Mouse (Mus musculus): ENCODE measurements around the gene Fam193b. TPM values are rescaled to one million over a fixed set of nuclear protein-coding genes. Genes with fewer than 3 reads are reported as not detected.

Fam193b gene
- total RNA-seq, 1 experiment from 2014 or later = 25.6 TPM

GRCm38 (mm10) chr13:55540933-55541332 lies 30.0 kb downstream of the Fam193b start:
- no peak for ATAC-seq (replicated peaks in 1 of 2; ENCODE audit: insufficient read depth in 1 of 2, low FRiP score in 2 of 2, low TSS enrichment in 1 of 2, low read depth in 1 of 2, poor library complexity in 2 of 2, severe bottlenecking in 2 of 2)

- peak; percentile 93 to 98 for ATAC-seq (replicated peaks in 1 of 2; ENCODE audit: insufficient read depth in 1 of 2, low FRiP score in 2 of 2, low TSS enrichment in 1 of 2, low read depth in 1 of 2, poor library complexity in 2 of 2, severe bottlenecking in 2 of 2)
These were observed 34.4 kb downstream of the Fam193b start, which contains the start of gene Ddx41 for GRCm38 (mm10) chr13:55536194-55537175. Gene Ddx41, minus strand, starts transcription at chr13:55536658.

- no peak for ATAC-seq (replicated peaks in 1 of 2; ENCODE audit: insufficient read depth in 1 of 2, low FRiP score in 2 of 2, low TSS enrichment in 1 of 2, low read depth in 1 of 2, poor library complexity in 2 of 2, severe bottlenecking in 2 of 2)
These were observed 35.1 kb downstream of the Fam193b start for GRCm38 (mm10) chr13:55535796-55536193.

GRCm38 (mm10) chr13:55535191-55535590 lies 35.7 kb downstream of the Fam193b start:
- ATAC-seq (replicated peaks in 1 of 2; ENCODE audit: insufficient read depth in 1 of 2, low FRiP score in 2 of 2, low TSS enrichment in 1 of 2, low read depth in 1 of 2, poor library complexity in 2 of 2, severe bottlenecking in 2 of 2) = no peak

- ATAC-seq (replicated peaks in 1 of 2; ENCODE audit: insufficient read depth in 1 of 2, low FRiP score in 2 of 2, low TSS enrichment in 1 of 2, low read depth in 1 of 2, poor library complexity in 2 of 2, severe bottlenecking in 2 of 2) = peak in 1 of 2 experiments; percentile 23; a peak in 1 of 4 replicates
These were observed 41.6 kb downstream of the Fam193b start, which contains the start of gene Dok3 for GRCm38 (mm10) chr13:55529198-55529915. Gene Dok3, minus strand, starts transcription at chr13:55529296.

GRCm38 (mm10) chr13:55527834-55528772 lies 42.8 kb downstream of the Fam193b start:
- peak; percentile 38 to 41; a peak in 3 of 4 replicates for ATAC-seq (replicated peaks in 1 of 2; ENCODE audit: insufficient read depth in 1 of 2, low FRiP score in 2 of 2, low TSS enrichment in 1 of 2, low read depth in 1 of 2, poor library complexity in 2 of 2, severe bottlenecking in 2 of 2)

GRCm38 (mm10) chr13:55527212-55527611 lies 43.7 kb downstream of the Fam193b start:
- ATAC-seq (replicated peaks in 1 of 2; ENCODE audit: insufficient read depth in 1 of 2, low FRiP score in 2 of 2, low TSS enrichment in 1 of 2, low read depth in 1 of 2, poor library complexity in 2 of 2, severe bottlenecking in 2 of 2) = no peak

GRCm38 (mm10) chr13:55525733-55526553 lies 45.0 kb downstream of the Fam193b start:
- peak; percentile 44 to 53 for ATAC-seq (replicated peaks in 1 of 2; ENCODE audit: insufficient read depth in 1 of 2, low FRiP score in 2 of 2, low TSS enrichment in 1 of 2, low read depth in 1 of 2, poor library complexity in 2 of 2, severe bottlenecking in 2 of 2)

DNA sequence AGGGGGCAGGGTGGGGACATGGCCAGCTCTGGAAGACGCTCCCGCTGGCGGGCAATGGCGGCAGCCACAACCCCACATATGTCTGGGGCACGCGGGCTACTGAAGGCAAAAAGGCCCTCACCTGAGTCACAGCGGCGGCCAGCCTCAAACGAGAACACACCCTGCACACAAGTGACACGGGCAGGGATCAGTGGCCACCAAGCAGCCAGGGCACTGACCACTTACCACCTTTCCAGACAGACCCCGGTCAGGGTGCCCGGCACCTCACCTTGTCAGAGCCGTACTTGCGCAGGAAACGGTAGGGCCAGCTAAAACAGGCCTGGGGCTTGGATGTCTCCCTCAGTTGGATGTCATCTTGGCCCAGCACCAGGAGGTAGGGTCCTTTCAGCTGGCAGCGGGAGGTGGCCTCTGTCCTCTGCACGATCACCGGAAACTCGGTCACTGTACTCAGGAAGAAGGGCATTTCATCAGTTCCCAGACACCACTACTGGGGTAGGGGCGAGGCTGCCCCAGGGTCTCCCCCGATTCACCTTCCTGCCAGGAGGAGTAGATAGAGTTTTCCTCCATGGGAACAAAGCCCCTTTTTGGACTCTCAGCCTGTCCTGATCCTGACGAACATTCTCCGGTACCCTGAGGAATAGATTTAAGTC lies 46.8 kb downstream of the Fam193b start:
- ATAC-seq (replicated peaks in 1 of 2; ENCODE audit: insufficient read depth in 1 of 2, low FRiP score in 2 of 2, low TSS enrichment in 1 of 2, low read depth in 1 of 2, poor library complexity in 2 of 2, severe bottlenecking in 2 of 2) = no peak

- no peak for ATAC-seq (replicated peaks in 1 of 2; ENCODE audit: insufficient read depth in 1 of 2, low FRiP score in 2 of 2, low TSS enrichment in 1 of 2, low read depth in 1 of 2, poor library complexity in 2 of 2, severe bottlenecking in 2 of 2)
These were observed 47.6 kb downstream of the Fam193b start for GRCm38 (mm10) chr13:55523278-55523677.

DNA sequence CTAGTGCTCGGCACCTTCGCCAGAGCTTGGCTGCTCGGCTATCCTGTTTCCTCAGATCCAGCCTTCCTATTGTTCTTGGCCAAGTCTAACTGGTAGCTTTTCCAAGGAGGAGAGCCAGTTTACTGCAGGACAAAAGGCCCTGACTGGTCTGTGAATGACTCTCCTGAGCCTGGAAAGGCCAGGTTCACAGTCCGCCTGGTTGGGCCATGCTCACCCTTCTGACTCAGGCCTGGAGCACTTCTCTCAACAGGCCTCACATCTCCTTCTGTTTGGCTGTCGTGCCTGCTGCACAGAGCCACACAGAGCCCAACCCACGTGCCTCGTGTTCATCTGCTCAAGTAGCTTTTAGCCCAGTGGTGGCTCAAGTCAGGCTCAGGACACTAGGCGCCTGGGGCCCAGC lies 48.2 kb downstream of the Fam193b start:
- ATAC-seq (replicated peaks in 1 of 2; ENCODE audit: insufficient read depth in 1 of 2, low FRiP score in 2 of 2, low TSS enrichment in 1 of 2, low read depth in 1 of 2, poor library complexity in 2 of 2, severe bottlenecking in 2 of 2) = no peak

DNA sequence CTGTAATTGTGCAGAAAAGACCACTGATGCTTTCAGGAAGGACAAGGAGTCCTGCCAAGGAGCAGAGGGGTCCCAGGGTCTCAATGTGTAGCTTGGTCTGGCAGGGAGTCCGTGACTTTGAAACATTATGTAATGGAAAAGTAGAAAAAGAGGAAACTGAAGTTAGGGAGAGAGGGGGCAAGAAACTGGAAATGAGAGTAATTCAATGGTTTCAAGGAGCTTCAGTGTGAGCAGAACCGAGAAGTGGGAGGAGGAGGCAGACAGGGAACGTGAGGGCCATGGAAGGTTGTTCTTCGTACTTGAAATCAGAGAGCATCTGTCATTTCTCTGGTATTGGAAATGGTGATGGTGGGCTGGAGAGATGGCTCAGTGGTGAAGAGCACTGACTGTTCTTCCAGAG lies 51.3 kb downstream of the Fam193b start:
- ATAC-seq (replicated peaks in 1 of 2; ENCODE audit: insufficient read depth in 1 of 2, low FRiP score in 2 of 2, low TSS enrichment in 1 of 2, low read depth in 1 of 2, poor library complexity in 2 of 2, severe bottlenecking in 2 of 2) = peak in 1 of 2 experiments; percentile 17; a peak in 1 of 4 replicates

- ATAC-seq (replicated peaks in 1 of 2; ENCODE audit: insufficient read depth in 1 of 2, low FRiP score in 2 of 2, low TSS enrichment in 1 of 2, low read depth in 1 of 2, poor library complexity in 2 of 2, severe bottlenecking in 2 of 2) = peak; percentile 34 to 43; a peak in 1 of 4 replicates
These were observed 54.0 kb downstream of the Fam193b start for GRCm38 (mm10) chr13:55516955-55517354.

DNA sequence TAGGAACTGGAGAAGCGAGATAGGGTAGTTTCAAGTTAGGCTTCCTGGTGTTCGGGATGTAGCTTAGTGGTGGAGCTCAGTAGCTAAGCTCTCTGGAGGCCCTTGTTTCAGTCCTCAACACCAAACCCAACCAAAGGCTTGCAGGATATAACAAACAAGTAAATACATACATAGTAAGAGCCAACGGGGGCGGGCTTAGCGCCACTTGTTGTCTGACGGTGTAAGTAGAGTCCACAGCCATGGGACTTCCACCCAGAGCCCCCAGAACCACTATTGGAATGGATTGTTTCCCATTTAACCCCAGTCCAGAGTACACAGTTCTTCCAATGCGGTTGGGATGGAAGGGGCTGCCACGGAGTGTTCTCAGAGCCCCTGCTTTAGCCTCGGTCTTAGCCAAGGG lies 57.1 kb downstream of the Fam193b start:
- no peak for ATAC-seq (replicated peaks in 1 of 2; ENCODE audit: insufficient read depth in 1 of 2, low FRiP score in 2 of 2, low TSS enrichment in 1 of 2, low read depth in 1 of 2, poor library complexity in 2 of 2, severe bottlenecking in 2 of 2)

DNA sequence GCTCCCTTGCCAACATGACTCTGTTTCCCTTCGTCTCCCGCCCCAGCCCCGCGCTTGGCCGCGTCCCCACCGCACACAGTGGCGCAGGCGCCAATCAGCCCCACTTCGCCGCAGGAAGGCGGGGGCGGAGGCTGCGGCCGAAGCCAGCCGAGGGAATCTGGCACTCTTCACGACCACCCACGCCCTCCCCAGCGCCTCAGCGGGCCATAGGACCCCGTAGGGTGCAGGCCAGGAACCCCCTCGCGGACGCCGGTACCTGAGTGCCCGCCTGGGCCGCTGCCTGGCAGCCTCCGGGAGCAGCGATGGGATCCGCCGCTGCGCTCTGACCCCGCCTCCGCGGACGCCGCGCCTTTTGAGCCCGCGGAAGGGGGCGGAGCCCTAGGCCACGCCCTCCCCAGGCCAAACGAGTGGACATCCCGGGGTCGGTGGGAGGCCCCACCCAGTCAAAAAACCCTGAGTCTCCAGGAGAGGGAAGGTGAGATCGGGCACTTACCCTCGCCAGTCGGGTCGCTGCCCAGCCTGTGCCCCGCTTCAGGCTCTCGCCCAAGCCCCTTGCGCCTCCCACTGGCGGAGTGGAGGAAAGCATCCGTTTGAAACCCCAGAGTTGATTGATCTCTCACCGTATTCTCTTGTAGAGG lies 57.7 kb downstream of the Fam193b start, which contains the start of gene Pdlim7:
TSS of gene Pdlim7 (minus strand) at position 566 of the 638 bp plus-strand sequence.
- peak; percentile 51 to 63 for ATAC-seq (replicated peaks in 1 of 2; ENCODE audit: insufficient read depth in 1 of 2, low FRiP score in 2 of 2, low TSS enrichment in 1 of 2, low read depth in 1 of 2, poor library complexity in 2 of 2, severe bottlenecking in 2 of 2)

Data from hematopoietic stem cell, adult 5-6 weeks (primary cell).